Comparison of ENCODE assay signal across 7 mouse cellular contexts in the genomic region with DNA sequence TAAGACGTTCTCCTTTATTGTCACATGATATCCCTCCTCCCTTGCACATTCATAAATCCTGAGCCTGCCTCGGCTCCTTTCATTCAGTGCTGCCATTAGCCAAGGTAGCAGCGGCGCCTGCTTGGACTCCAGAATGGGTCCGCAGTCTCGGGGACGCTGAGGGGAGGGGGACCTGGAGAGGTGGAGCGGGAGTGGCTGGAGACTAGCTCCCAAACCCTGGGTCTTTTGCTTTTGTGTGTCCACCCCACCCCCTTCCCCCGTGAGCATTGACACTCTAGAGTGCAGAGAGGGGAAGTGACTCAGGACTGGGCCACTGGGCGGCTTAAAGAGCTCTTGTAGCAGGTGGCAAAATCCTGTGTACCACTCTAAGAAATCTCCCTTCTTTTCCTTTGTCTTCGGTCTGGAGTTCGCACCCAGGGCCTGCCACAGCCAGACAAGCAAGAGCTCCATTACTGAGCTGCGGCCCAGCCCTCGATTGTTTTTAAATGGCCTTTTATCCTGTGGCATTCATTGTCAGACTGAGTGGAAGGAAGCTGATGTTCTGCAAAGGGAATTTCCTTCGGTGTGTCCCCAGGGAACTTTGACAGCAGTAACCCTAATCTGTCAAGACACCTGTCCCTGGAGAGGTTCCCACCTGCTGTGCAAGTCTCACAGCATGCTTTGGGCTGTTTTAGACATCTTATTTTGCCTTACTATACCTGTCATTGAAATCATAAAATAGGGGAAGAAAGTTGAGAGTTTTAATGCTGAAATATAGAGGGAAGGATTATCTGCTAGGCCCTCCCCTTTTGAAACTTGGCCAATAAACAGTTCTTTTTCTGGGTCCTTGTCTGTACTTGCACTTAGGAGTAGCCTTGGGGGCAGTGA. TPM values are rescaled to one million over a fixed set of nuclear protein-coding genes. Genes with fewer than 3 reads are reported as not detected.
DNase-seq lines count a peak whose midpoint lies in the region; ATAC-seq lines count a peak whose summit lies in the region.

No protein-coding gene starts in this region.

- no peaks in the 10 kb centered on the region for H3K9me3 ChIP-seq in erythroblast, embryonic 14.5 days (ENCODE audit: control insufficient read depth, low read length)
- H3K9me3 ChIP-seq in heart, embryonic 16.5 days (replicated peaks; ENCODE audit: control insufficient read depth, low read length): no peaks in the 10 kb centered on the region

- peak; percentile 72 for DNase-seq in NIH3T3 (ENCODE audit: low read depth)
- peak; percentile 57 for DNase-seq in kidney, postnatal 10 days
- peak; percentile 55 to 61 for DNase-seq in lung, postnatal 4 days
- DNase-seq in right cerebral cortex, postnatal 10 days (ENCODE audit: low spot score in 2 of 2): peak; percentile 69 to 73

- H3K4me1 ChIP-seq in brown adipose tissue, adult 24 weeks (ENCODE audit: control insufficient read depth, insufficient read depth, insufficient read length, low read length): peaks cover 9% of the 10 kb centered on the region; the same call in 1 of the 2 replicates
- H3K4me1 ChIP-seq in erythroblast, embryonic 14.5 days (ENCODE audit: control insufficient read depth): peaks cover 57% of the 10 kb centered on the region
- H3K4me1 ChIP-seq in heart, embryonic 16.5 days (ENCODE audit: control insufficient read depth, insufficient read depth, low read length): peaks cover 15% of the 10 kb centered on the region

- H3K4me3 ChIP-seq in brown adipose tissue, adult 24 weeks (ENCODE audit: insufficient read depth, low read depth, low read length): peak overlapping the region; percentile 97
- H3K4me3 ChIP-seq in erythroblast, embryonic 14.5 days (replicated peaks): peak overlapping the region; percentile 94
- peak overlapping the region; percentile 88 for H3K4me3 ChIP-seq in heart, embryonic 16.5 days (ENCODE audit: low read length)

- peak overlapping the region; percentile 90 for H3K4me2 ChIP-seq in heart, embryonic 16.5 days (ENCODE audit: low read depth, low read length)

- no peaks in the 10 kb centered on the region for H3K27me3 ChIP-seq in erythroblast, embryonic 14.5 days (ENCODE audit: control insufficient read depth)
- H3K27me3 ChIP-seq in heart, embryonic 16.5 days (ENCODE audit: control insufficient read depth, insufficient read depth, low read length): no peaks in the 10 kb centered on the region

- 7% methylated on average over 15 of the region's 15 CpGs for WGBS in heart, embryonic 16.5 days

- peak overlapping the region; percentile 88 for H3K27ac ChIP-seq in brown adipose tissue, adult 24 weeks (replicated peaks; ENCODE audit: low read depth, low read length)
- peak overlapping the region; percentile 96 for H3K27ac ChIP-seq in heart, embryonic 16.5 days (ENCODE audit: low read length)

- ATAC-seq in heart, embryonic 16.5 days (replicated peaks; ENCODE audit: extremely low read depth, insufficient read depth, low FRiP score): no peak

- H3K9ac ChIP-seq in heart, embryonic 16.5 days (ENCODE audit: low read length): peak overlapping the region; percentile 89

- H3K36me3 ChIP-seq in erythroblast, embryonic 14.5 days (ENCODE audit: control insufficient read depth): no peaks in the 10 kb centered on the region
- H3K36me3 ChIP-seq in heart, embryonic 16.5 days (ENCODE audit: control insufficient read depth, insufficient read depth): no peaks in the 10 kb centered on the region

RNA-seq across cellular contexts. Expression of a gene that starts 2.0 kb away (rescaled TPM):
- polyA plus RNA-seq in brown adipose tissue, adult 24 weeks (2012; ENCODE audit: insufficient read depth, insufficient read length, missing spikeins): 8.4 and 10.2 TPM in 2 replicates
- 0.47 and 0.58 TPM in 2 replicates for polyA plus RNA-seq in erythroblast, embryonic 14.5 days (2012)
- 4.1 and 4.5 TPM in 2 replicates for polyA plus RNA-seq in heart, embryonic 16.5 days (2015; fragmentation: Nextera tagmentation; extraction: Ambion mirVana)
